Mouse (Mus musculus): Measurements from ENCODE around the gene Mif4gd. TPM values are rescaled to one million over a fixed set of nuclear protein-coding genes. Genes with fewer than 3 reads are reported as not detected.

Gene Mif4gd
- polyA plus RNA-seq, 1 experiment = 18.0 TPM

DNA sequence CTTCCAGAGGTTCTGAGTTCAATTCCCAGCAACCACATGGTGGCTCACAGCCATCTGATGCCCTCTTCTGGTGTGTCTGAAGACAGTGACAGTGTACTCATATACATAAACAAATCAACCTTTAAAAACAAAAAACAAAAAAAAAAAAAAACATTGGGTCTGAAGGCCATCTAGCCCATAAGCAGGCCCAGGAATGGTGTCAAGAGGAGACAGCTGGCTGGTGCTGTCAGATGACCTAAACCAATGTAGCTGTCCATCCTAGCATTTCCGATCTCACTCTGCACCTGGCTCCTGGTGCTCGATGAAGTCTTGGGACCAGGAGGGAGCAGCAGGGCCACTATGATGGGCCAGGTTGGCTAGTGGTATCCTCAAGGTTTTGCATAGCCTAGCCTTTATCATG, 29.9 kb upstream of the Mif4gd start:
- TF ChIP-seq POLR2A (IDR thresholded peaks at IDR 0.05; ENCODE audit: borderline replicate concordance, extremely low read depth, insufficient read depth, insufficient read length, poor library complexity, severe bottlenecking) (no peak), CTCF (IDR thresholded peaks at IDR 0.05; ENCODE audit: borderline replicate concordance, extremely low read depth, insufficient read depth, insufficient read length) (no peak)
- DNase-seq (ENCODE audit: low read depth) = no peak

DNA sequence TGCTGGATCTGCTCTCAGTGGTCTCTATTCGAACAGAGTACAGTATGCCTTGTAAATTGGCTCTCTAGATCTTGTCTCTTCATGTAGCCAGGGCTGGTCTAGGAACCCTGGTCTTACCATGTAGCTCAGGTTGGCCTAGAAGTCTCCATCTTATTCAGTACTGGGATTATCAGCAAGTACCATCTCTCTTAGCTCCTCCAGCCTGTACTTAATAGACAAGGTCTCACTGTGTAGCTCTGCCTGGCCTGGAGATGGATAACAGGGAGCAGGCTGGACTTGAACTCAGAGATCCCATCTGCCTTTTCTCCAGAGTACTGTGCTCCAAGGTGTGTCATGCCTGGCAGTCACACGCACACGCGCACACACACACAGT, 28.9 kb upstream of the Mif4gd start:
- no peak for TF ChIP-seq POLR2A (IDR thresholded peaks at IDR 0.05; ENCODE audit: borderline replicate concordance, extremely low read depth, insufficient read depth, insufficient read length, poor library complexity, severe bottlenecking)
- no peak for TF ChIP-seq CTCF (IDR thresholded peaks at IDR 0.05; ENCODE audit: borderline replicate concordance, extremely low read depth, insufficient read depth, insufficient read length)

DNA sequence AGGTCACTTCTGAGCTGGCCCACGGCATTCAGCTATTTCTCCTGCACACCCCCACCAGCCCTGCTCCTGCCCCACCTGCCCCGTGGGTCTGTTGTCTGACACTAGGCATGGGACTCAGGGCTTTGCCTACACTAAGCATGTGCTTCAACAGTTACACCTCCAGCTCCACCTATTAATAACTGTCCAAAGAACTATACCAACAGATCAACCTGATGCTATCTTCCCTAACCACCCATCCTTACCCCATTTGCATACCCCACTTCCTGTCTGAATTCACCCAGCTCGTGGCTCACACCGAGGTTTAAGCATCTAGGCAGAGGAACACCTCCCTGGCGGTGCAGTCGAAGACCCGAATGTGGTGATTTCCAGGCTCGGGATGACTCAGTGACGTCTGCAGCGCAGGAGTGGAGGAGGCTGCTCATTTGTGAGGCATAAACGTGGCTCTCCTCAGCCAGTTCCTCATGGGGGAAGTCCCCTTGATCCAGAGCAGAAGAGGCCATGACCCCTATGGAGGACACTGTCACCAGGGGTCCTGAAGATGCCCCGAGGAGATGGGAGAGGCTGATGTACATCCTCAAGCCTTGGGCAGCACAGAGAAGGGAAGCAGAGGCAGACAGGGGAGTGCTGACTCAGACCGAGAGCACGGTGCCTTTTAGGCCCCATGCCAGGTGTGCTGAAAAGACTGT, 28.4 kb upstream of the Mif4gd start:
- no peak for DNase-seq (ENCODE audit: low read depth)
- TF ChIP-seq CTCF (IDR thresholded peaks at IDR 0.05; ENCODE audit: borderline replicate concordance, extremely low read depth, insufficient read depth, insufficient read length) = no peak
- TF ChIP-seq POLR2A (IDR thresholded peaks at IDR 0.05; ENCODE audit: borderline replicate concordance, extremely low read depth, insufficient read depth, insufficient read length, poor library complexity, severe bottlenecking) = no peak

More for the DNA sequence above, 28.9 kb upstream of the Mif4gd start:
- no peak for DNase-seq (ENCODE audit: low read depth)

DNA sequence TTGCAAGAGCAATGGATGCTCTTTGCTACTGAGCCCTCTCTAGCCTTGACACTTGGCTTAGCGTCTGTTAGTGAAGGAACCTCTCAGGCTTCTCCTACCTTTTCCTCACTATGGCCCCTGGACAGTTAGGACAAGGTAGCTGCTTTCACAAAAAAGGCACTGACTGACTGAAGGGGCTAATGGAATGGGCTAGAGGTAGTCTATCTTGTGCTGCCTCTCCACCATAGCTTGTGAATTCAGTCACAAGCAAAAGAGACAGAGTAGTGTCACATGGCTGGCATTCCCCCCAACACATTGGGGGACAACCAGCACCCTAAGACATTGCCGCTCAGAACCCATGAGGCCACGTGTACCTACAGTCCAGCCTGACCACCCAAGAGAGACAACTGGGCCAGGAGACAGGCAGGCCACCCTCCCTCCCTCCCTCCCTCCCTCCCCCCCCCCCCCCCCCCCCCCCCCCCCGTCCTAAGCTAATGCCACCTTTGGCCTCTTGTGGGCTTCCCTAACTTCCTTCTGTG, 27.6 kb upstream of the Mif4gd start:
- no peak for DNase-seq (ENCODE audit: low read depth)
- TF ChIP-seq POLR2A (IDR thresholded peaks at IDR 0.05; ENCODE audit: borderline replicate concordance, extremely low read depth, insufficient read depth, insufficient read length, poor library complexity, severe bottlenecking) (no peak), CTCF (IDR thresholded peaks at IDR 0.05; ENCODE audit: borderline replicate concordance, extremely low read depth, insufficient read depth, insufficient read length) (no peak)

DNA sequence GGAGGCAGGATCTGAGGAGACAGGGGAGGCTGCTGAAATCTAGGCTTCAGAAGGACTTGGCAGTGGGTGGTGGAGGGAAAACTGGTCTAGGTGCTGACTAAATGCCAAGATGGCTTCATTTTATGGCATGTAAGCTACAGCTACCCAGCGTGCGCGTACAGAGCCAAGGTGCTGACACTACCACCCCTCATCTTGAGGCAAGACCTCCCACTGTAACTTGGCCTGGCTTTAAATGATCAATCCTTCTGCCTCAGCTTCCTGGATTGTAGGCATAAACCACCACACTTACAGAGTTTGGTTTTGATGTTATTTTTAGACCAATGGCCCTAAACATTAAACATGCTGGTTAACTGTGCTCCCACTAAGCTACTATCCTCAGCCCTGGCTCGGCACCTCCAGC, 26.8 kb upstream of the Mif4gd start:
- TF ChIP-seq POLR2A (IDR thresholded peaks at IDR 0.05; ENCODE audit: borderline replicate concordance, extremely low read depth, insufficient read depth, insufficient read length, poor library complexity, severe bottlenecking) (no peak), CTCF (IDR thresholded peaks at IDR 0.05; ENCODE audit: borderline replicate concordance, extremely low read depth, insufficient read depth, insufficient read length) (no peak)
- no peak for DNase-seq (ENCODE audit: low read depth)

DNA sequence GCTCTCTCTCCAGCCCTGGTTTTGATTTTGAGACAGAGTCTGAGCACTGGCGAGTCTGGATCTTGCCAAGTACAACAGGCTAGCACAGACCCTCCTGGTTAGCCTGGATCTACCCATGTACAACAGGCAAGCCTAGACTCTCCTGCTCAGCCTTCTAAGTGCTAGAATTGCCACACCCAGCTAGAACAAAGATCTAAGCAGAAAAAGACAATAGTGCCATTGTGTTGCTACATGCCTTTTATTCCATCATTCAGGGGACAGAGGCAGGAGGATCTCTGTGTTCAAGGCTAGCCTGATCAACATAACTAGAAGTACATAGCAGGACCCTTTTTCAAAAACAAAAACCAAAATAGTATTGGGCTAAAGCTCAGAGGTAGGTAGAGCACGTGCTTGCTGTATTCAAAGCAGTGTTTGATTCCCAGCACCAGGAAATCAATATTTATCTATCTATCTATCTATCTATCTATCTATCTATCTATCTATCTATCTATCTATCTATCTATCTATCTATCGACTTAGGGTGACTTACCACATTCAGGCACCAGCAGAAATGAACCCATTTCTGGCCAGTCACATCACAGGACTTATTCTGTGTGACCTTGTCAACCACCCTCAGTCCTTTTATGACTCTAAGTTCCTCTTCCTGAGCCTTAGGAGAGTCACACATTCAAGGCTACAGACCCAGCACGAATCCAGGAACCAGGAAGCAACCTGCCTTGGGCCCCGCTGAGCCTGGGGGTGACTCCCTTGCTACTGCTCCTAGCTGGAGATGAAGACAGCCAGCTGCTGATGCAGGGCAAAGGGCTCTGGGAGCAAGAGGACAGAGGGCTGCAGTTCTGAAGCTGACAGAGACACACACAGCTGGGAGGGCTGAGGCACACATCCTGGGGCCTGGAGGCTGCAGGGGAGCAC, 26.0 kb upstream of the Mif4gd start:
- DNase-seq (ENCODE audit: low read depth) = no peak
- no peak for TF ChIP-seq CTCF (IDR thresholded peaks at IDR 0.05; ENCODE audit: borderline replicate concordance, extremely low read depth, insufficient read depth, insufficient read length)
- no peak for TF ChIP-seq POLR2A (IDR thresholded peaks at IDR 0.05; ENCODE audit: borderline replicate concordance, extremely low read depth, insufficient read depth, insufficient read length, poor library complexity, severe bottlenecking)

DNA sequence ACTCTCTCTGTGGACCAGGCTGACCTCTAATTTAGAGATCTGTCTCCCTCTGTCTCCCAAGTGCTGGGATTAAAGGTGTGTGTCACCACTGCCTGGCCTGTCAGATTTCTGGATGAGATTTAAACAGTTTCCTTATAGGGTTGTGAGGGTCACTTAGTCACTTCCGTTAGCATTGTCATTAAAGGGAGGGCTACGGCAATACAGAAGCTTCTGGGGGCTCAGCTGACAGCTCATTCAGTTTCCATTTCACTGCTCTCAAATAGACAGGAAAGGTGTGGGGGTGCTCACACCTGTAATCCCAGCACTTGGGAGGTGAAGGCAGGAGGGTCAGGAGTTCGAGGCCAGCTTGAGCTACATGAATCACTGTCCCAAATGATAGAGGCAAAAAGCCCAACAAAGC, 24.2 kb upstream of the Mif4gd start:
- no peak for TF ChIP-seq POLR2A (IDR thresholded peaks at IDR 0.05; ENCODE audit: borderline replicate concordance, extremely low read depth, insufficient read depth, insufficient read length, poor library complexity, severe bottlenecking)
- no peak for TF ChIP-seq CTCF (IDR thresholded peaks at IDR 0.05; ENCODE audit: borderline replicate concordance, extremely low read depth, insufficient read depth, insufficient read length)
- DNase-seq (ENCODE audit: low read depth) = no peak

DNA sequence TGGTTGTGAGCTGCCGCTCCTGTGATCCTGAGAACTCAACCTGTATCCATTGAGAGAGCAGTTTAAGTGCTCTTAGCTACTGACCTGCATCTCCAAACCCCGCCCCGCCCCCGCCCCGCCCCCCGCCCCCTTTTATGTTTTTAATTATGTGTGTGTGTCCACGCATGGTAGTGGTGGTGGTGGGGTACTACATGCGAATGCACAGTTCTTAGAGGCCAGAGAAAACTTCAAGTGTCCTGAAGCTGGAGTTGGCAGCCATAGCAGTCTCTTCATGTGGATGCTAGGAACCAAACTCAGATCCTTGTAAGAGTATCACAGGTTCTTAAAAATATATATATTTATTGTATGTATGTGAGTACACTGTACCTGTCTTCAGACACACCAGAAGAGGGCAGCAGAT, 22.7 kb upstream of the Mif4gd start:
- no peak for TF ChIP-seq POLR2A (IDR thresholded peaks at IDR 0.05; ENCODE audit: borderline replicate concordance, extremely low read depth, insufficient read depth, insufficient read length, poor library complexity, severe bottlenecking)
- TF ChIP-seq CTCF (IDR thresholded peaks at IDR 0.05; ENCODE audit: borderline replicate concordance, extremely low read depth, insufficient read depth, insufficient read length) = no peak
- DNase-seq (ENCODE audit: low read depth) = no peak

DNA sequence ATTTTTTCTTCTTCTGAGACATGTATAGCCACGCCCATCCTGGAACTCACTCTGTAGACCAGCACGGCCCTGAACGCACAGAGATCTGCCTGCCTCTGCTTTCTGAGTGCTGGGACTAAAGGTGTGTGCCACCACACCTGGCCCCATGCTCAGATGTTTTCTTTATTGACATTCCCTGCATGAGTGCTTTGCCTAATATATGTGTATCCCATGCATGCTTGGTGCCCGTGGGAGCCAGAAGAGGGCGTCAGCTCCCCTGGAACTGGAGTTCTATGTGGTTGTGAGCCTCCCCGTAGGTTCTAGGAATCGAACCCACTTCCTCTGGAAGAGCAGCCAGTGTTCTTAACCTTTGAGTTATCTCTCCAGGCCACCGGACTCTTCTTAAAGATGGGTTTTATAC, 22.3 kb upstream of the Mif4gd start:
- TF ChIP-seq CTCF (IDR thresholded peaks at IDR 0.05; ENCODE audit: borderline replicate concordance, extremely low read depth, insufficient read depth, insufficient read length) = no peak
- no peak for TF ChIP-seq POLR2A (IDR thresholded peaks at IDR 0.05; ENCODE audit: borderline replicate concordance, extremely low read depth, insufficient read depth, insufficient read length, poor library complexity, severe bottlenecking)
- DNase-seq (ENCODE audit: low read depth) = no peak

DNA sequence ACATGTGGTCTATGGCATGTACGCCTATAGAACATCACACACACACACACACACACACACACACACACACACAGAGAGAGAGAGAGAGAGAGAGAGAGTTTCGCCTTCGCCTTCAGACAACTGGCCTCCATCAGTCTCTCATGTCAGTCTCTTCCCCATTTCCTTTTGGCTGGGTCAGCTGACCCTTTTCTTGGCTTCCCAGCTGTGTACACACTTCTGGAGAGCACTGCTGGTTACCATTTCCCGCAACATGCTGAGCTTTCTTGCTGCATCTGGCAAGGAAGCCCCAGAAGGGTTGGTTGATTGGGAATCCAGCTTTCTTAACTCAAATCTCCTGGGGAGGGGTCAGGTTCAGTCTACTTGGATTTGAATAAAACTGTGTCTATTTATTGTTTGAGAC, 21.3 kb upstream of the Mif4gd start:
- DNase-seq (ENCODE audit: low read depth) = peak; percentile 30
- no peak for TF ChIP-seq CTCF (IDR thresholded peaks at IDR 0.05; ENCODE audit: borderline replicate concordance, extremely low read depth, insufficient read depth, insufficient read length)
- TF ChIP-seq POLR2A (IDR thresholded peaks at IDR 0.05; ENCODE audit: borderline replicate concordance, extremely low read depth, insufficient read depth, insufficient read length, poor library complexity, severe bottlenecking) = no peak

DNA sequence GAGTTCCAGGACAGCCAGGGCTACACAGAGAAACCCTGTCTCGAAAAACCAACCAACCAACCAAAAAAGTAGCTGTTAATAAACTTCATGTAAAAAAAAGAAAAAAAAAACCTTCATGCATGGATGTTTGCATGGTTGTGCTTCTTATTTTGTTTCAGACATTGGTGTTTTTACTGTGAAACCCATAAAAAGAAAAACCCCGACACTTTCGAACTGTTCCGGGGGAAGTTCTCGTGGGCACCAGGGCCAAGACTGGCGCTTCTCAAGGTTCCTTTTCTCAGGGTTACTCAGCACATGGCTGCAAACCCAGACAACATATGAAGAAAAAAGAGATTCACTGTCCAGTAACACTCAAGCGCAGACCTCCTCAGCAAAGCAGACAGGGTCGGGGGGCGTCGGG, 20.1 kb upstream of the Mif4gd start:
- TF ChIP-seq POLR2A (IDR thresholded peaks at IDR 0.05; ENCODE audit: borderline replicate concordance, extremely low read depth, insufficient read depth, insufficient read length, poor library complexity, severe bottlenecking) = no peak
- no peak for TF ChIP-seq CTCF (IDR thresholded peaks at IDR 0.05; ENCODE audit: borderline replicate concordance, extremely low read depth, insufficient read depth, insufficient read length)
- no peak for DNase-seq (ENCODE audit: low read depth)

Measured in brain, embryonic 14.5 days (tissue).